Mouse (Mus musculus): ENCODE measurements around the gene Zfp568.

The Zfp568 gene

DNA sequence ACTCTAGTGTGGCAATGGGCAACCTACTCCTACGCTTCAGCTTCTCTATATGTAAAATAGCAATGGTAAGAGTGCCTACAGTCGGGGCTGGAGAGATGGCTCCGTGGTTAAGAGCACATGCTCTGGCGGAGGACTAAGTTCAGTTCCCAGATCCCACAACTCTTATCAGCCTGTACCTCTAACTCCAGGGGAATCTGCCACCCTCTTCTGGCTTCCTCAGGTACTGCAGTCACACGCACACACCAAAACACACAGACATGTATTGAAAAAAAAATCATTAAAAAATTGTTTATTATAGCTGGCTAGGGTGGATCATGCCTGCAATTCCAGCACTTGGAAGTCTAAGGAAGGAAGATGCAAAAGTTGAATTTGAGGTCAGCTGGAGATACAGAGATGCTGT, 78.7 kb downstream of the Zfp568 start:
- DNase-seq = peak; percentile 49 to 51

DNA sequence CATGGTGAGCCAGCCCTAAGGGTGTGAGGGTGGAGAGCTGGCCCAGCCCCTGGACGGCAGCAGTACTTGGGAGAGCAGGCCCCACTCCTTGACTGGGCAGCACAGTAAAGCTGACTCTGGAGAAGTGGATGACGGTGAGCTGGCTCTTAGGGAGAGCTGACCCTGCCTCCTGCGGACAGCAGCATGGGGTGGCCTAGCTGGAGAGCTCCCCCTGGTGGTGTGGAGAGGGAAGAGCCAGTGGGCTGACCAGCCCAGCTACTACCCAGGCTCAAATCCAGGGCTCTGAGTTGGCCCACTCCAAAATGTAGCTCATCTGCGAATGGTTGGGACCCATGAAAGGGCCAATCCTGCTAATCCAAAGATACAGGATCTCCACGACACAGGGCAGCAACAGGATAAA, 80.9 kb downstream of the Zfp568 start:
- no peak for DNase-seq

DNA sequence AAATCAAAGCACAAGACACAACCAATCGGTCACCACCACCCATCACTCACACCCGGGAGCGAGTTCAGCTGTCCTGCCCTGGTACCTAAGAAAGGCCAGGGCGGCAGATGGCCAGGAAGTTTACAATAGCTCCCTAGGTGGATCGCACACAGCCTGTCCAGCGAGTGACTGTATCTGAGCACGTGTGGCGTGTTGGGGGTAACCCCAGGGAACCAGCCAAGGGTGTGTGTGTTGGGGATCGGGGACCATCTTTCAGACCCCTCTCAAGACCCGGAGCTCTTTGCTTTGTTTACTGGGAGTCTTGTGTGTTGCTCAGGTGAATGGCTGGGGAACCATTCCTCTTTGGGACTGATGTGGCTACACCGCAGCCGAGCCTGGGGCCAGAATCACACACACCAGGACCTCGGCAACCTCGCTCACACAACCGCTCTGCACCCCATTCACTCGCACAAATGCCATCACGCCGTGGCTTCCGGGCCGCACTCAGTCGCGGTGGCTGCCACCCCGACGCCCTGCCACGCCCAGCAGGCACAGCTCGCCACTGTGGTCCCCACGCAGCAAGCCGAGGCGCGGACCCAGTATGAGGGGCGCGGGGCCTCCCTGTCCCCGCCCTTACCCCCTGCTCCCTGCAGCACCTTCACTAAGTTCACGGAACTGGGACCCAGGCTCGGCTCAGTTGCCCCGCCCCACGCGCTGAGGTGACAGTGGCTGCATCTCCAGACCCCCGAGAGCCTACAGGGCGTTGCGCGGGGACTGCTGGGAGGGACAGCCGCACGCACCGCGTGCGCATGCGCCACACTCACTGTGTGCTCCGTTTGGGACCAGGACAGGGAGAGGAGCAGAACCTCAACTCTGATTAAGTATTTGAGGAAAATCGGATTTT, 88.6 kb downstream of the Zfp568 start, which contains the start of gene Zfp82:
Zfp82 (minus strand) TSS at position 755 of the 883 bp plus-strand sequence.
- DNase-seq = peak; percentile 86 to 94

Measured in cerebellum, postnatal 10 days (tissue).